Mouse (Mus musculus) midbrain, postnatal 0 days (tissue): ENCODE measurements around the gene Nfrkb. TPM values are rescaled to one million over a fixed set of nuclear protein-coding genes. Genes with fewer than 3 reads are reported as not detected.

Experiments
- ATAC-seq: fragments of 200-750 bp; cut with Nextera tagmentation; 2 replicates; pipeline ENCODE4 v1.8.0; 2017; ENCODE audit warnings: moderate number of reproducible peaks, mild to moderate bottlenecking, moderate TSS enrichment, moderate library complexity; ENCODE audit not compliant: low FRiP score
- DNase-seq: peaks from one replicate; pipeline ENCODE4 v3.0.0-alpha.2; 2015; ENCODE audit warnings: low spot score
- H3K27ac ChIP-seq: fragments of 300-500 bp; sonication (generic); 2 replicates; pipeline ENCODE4 v1.5.1; 2014; ENCODE audit warnings: low read depth, mild to moderate bottlenecking, low read length, mixed read lengths
- H3K27me3 ChIP-seq: fragments of 300-500 bp; sonication (generic); 2 replicates; pipeline ENCODE4 v1.6.1; 2014; ENCODE audit warnings: low read length, control low read depth, mixed read lengths; ENCODE audit not compliant: insufficient read depth
- H3K36me3 ChIP-seq: fragments of 300-500 bp; sonication (generic); 2 replicates; pipeline ENCODE4 v1.6.1; 2014; ENCODE audit warnings: low read length, control low read depth, mixed read lengths; ENCODE audit not compliant: insufficient read depth
- H3K4me1 ChIP-seq: fragments of 300-500 bp; sonication (generic); 2 replicates; pipeline ENCODE4 v1.6.1; 2014; ENCODE audit warnings: mild to moderate bottlenecking, control low read depth, antibody characterized with exemption, low read length, mixed read lengths; ENCODE audit not compliant: insufficient read depth
- H3K4me2 ChIP-seq: fragments of 300-500 bp; sonication (generic); 2 replicates; pipeline ENCODE4 v1.6.1; 2014; ENCODE audit warnings: low read depth, mild to moderate bottlenecking, low read length, mixed read lengths; ENCODE audit not compliant: poor library complexity, severe bottlenecking
- H3K4me3 ChIP-seq: fragments of 300-500 bp; sonication (generic); 2 replicates; pipeline ENCODE4 v1.5.1; 2014; ENCODE audit warnings: low read depth, mild to moderate bottlenecking, low read length, moderate library complexity
- H3K9ac ChIP-seq: fragments of 300-500 bp; sonication (generic); replicated peaks from 2 replicates; pipeline ENCODE4 v1.6.1; 2014; ENCODE audit warnings: mild to moderate bottlenecking, low read length, moderate library complexity, mixed read lengths; ENCODE audit not compliant: poor library complexity, severe bottlenecking
- H3K9me3 ChIP-seq: fragments of 300-500 bp; sonication (generic); 2 replicates; pipeline ENCODE4 v1.6.1; 2016; ENCODE audit warnings: low read length, control low read depth
- CTCF ChIP-seq: IDR thresholded peaks from 2 replicates; pipeline ENCODE4 v1.5.1; 2016; ENCODE audit warnings: antibody characterized with exemption, mild to moderate bottlenecking
- WGBS: fragments of 180-500 bp; shearing (Covaris S2); extraction: QIAGEN DNeasy Blood & Tissue Kit; methylation state at CpG from one replicate; pipeline ENCODE4 v1.1.7; 2014; 5-methylcytosine and 5-hydroxymethylcytosine counted together
- polyA plus RNA-seq: library from polyadenylated mRNA; unstranded; fragments of >200 nt; fragmentation: Nextera tagmentation; extraction: Ambion mirVana; gene quantifications from 2 replicates; pipeline ENCODE4 v1.2.1, GENCODE M21; 2015
- total RNA-seq: library from RNA; depleted of rRNA; stranded (reverse); fragments of >200 nt; gene quantifications from 2 replicates; pipeline ENCODE4 v1.2.3, GENCODE M21; 2014

Nfrkb gene
- total and polyA plus RNA-seq, 2 experiments from 2014 or later = 24.0 to 38.1 TPM

GRCm38 (mm10) chr9:31384786-31385499 is 1.0 kb upstream of the Nfrkb start:
- H3K4me3 ChIP-seq = no peak overlapping the region; the same call in 1 of the 2 replicates
- no peak overlapping the region for H3K9ac ChIP-seq
- H3K4me2 ChIP-seq = peak overlapping the region; percentile 48; the same call in 1 of the 2 replicates
- 82% methylated on average over 17 of the region's 17 CpGs for WGBS
- peaks cover 10% of the 10 kb centered on the region; the same call in 1 of the 2 replicates for H3K4me1 ChIP-seq
- peaks cover 3% of the 10 kb centered on the region; the same call in 1 of the 2 replicates for H3K36me3 ChIP-seq
- no peak overlapping the region for H3K27ac ChIP-seq
- no peak for TF ChIP-seq CTCF
- H3K27me3 ChIP-seq = no peaks in the 10 kb centered on the region
- H3K9me3 ChIP-seq = no peaks in the 10 kb centered on the region
- no peak for DNase-seq
- no peak for ATAC-seq

- TF ChIP-seq CTCF = no peak
- H3K36me3 ChIP-seq = peaks cover 3% of the 10 kb centered on the region; the same call in 1 of the 2 replicates
- H3K4me3 ChIP-seq = peak overlapping the region; percentile 81
- H3K9me3 ChIP-seq = no peaks in the 10 kb centered on the region
- peak overlapping the region; percentile 48 for H3K4me2 ChIP-seq
- 21% methylated on average over 4 of the region's 4 CpGs for WGBS
- no peaks in the 10 kb centered on the region for H3K27me3 ChIP-seq
- DNase-seq = no peak
- peak; percentile 36; the same call in 1 of the 2 replicates for ATAC-seq
- peak overlapping the region; percentile 76; the same call in 1 of the 2 replicates for H3K9ac ChIP-seq
- no peak overlapping the region for H3K27ac ChIP-seq
- peaks cover 10% of the 10 kb centered on the region; the same call in 1 of the 2 replicates for H3K4me1 ChIP-seq
Observed at GRCm38 (mm10) chr9:31385500-31385869, 507 bp upstream of the Nfrkb start.

DNA sequence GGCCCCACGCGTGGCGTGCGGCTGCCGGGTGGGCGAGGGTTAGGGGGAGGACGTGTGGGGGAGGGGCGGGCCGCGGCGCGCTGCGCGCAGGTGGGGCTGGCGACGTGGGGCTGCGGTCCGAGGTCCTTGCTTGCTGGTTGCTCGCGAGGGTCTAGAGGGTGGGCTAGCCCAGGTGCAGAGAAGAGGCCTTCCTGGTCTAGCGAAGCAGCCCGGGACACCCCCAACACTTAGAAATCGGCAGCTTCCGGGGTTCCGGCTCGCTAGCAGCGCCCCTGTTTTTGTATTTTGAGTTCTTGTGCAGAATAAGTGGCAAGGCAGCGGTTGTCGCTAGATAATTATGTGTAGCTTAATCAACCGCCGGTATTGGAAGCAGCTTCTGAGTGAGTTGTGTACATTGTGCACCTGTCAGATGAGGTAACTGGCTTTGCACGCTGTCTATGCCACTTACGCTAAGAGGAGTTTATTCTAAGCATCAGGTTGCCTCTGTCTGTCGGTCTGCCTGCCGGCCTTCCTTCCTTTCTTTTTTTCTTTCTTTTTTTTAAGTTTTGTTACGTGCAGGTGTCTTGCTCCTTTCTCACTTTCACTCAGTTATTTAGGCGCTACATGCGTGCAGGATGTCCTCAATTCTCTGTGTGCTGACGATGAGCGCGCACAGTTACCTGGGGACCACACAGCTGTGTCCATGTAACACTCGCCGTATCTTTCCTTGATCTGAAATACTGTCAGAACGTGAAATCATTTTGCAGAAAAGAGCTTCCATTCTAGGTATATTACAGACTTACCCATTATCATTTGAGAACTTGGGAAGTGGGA is 582 bp downstream of the Nfrkb start:
- 10% methylated on average over 41 of the region's 44 CpGs for WGBS
- H3K27ac ChIP-seq = peak overlapping the region; percentile 72
- H3K36me3 ChIP-seq = peaks cover 3% of the 10 kb centered on the region; the same call in 1 of the 2 replicates
- ATAC-seq (peak; percentile 84), DNase-seq (peak; percentile 14)
- H3K4me1 ChIP-seq = peaks cover 10% of the 10 kb centered on the region; the same call in 1 of the 2 replicates
- no peaks in the 10 kb centered on the region for H3K9me3 ChIP-seq
- H3K4me2 ChIP-seq = peak overlapping the region; percentile 76
- H3K27me3 ChIP-seq = no peaks in the 10 kb centered on the region
- peak overlapping the region; percentile 76 for H3K9ac ChIP-seq
- peak overlapping the region; percentile 81 for H3K4me3 ChIP-seq
- no peak for TF ChIP-seq CTCF

DNA sequence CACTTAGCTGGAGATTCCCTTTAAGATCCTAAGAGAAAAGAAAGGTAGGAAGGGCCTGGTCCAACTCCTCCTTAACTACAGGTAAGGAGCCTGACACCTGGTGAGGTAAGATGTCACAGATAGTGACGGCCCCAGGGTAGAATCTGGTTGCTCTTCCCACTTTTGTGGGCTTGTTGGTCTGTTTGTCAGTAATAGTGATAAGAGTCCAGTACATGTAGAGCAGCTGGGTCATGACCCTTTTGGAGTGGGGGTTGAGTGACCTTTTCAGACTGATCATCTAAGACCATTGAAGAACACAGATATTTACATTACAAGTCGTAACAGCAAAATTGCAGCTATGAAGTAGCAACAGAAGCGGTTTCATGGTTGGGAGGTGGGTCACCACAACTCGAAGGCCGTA is 1.2 kb downstream of the Nfrkb start:
- DNase-seq = no peak
- peaks cover 10% of the 10 kb centered on the region; the same call in 1 of the 2 replicates for H3K4me1 ChIP-seq
- no peak for TF ChIP-seq CTCF
- 92% methylated on average over 5 of the region's 5 CpGs for WGBS
- no peak for ATAC-seq
- peaks cover 8% of the 10 kb centered on the region; the same call in 1 of the 2 replicates for H3K36me3 ChIP-seq
- H3K9ac ChIP-seq = 0 out of 2 replicates have a peak overlapping the region, but pooled peaks have one; percentile 76
- peak overlapping the region; percentile 76 for H3K4me2 ChIP-seq
- no peaks in the 10 kb centered on the region for H3K9me3 ChIP-seq
- H3K27me3 ChIP-seq = no peaks in the 10 kb centered on the region
- H3K4me3 ChIP-seq = peak overlapping the region; percentile 81; the same call in 1 of the 2 replicates
- H3K27ac ChIP-seq = no peak overlapping the region

DNA sequence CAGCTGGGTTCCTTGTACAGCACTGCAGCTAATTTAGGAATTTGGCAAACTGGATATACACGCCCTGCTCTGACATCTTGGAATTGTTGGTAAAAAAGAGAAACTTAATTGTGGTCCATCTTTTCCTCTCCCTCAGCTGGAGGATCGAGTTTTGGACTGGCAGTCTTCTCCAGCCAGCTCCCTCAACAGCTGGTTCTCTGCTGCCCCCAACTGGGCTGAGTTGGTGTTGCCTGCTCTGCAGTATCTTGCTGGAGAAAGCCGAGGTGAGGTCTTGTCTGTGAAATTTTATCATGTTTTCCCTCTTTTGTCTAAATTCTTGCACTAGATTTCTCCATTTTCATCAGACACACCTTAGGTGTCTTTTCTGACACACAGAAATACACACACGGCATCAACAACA is 14.4 kb downstream of the Nfrkb start:
- Histone ChIP-seq H3K9me3 (no peaks in the 10 kb centered on the region), H3K4me1 (no peaks in the 10 kb centered on the region), H3K27ac (no peak overlapping the region), H3K4me3 (no peak overlapping the region), H3K4me2 (no peak overlapping the region), H3K9ac (no peak overlapping the region), H3K36me3 (peaks cover 80% of the 10 kb centered on the region), H3K27me3 (no peaks in the 10 kb centered on the region)
- WGBS = 53% methylated on average over 4 of the region's 4 CpGs
- peak; percentile 74 for DNase-seq
- peak; percentile 82 for TF ChIP-seq CTCF
- ATAC-seq = no peak
